Mouse (Mus musculus) liver, embryonic 15.5 days (tissue): Measurements from ENCODE around the gene Atp2b2. TPM values are rescaled to one million over a fixed set of nuclear protein-coding genes. Genes with fewer than 3 reads are reported as not detected.

Experiments
- ATAC-seq: fragments of 200-750 bp; cut with Nextera tagmentation; 2 replicates; pipeline ENCODE4 v1.8.0; 2017; ENCODE audit warnings: moderate number of reproducible peaks, mild to moderate bottlenecking, moderate library complexity; ENCODE audit not compliant: insufficient read depth
- H3K27ac ChIP-seq: fragments of 300-500 bp; sonication (generic); replicated peaks from 2 replicates; pipeline ENCODE4 v1.5.1; 2015; ENCODE audit warnings: mild to moderate bottlenecking, inconsistent platforms
- H3K27me3 ChIP-seq: fragments of 300-500 bp; sonication (generic); 2 replicates; pipeline ENCODE4 v1.6.1; 2015; ENCODE audit warnings: mild to moderate bottlenecking, inconsistent platforms
- H3K36me3 ChIP-seq: fragments of 300-500 bp; sonication (generic); replicated peaks from 2 replicates; pipeline ENCODE4 v1.6.1; 2015; ENCODE audit warnings: moderate library complexity, mild to moderate bottlenecking, inconsistent platforms
- H3K4me1 ChIP-seq: fragments of 300-500 bp; sonication (generic); replicated peaks from 2 replicates; pipeline ENCODE4 v1.6.1; 2015; ENCODE audit warnings: inconsistent platforms
- H3K4me2 ChIP-seq: fragments of 300-500 bp; sonication (generic); 2 replicates; pipeline ENCODE4 v1.6.1; 2015; ENCODE audit warnings: moderate library complexity, mild to moderate bottlenecking, inconsistent platforms
- H3K4me3 ChIP-seq: fragments of 300-500 bp; sonication (generic); replicated peaks from 2 replicates; pipeline ENCODE4 v1.5.1; 2015; ENCODE audit warnings: mild to moderate bottlenecking, inconsistent platforms
- H3K9ac ChIP-seq: fragments of 300-500 bp; sonication (generic); 2 replicates; pipeline ENCODE4 v1.6.1; 2015; ENCODE audit warnings: moderate library complexity, mild to moderate bottlenecking, inconsistent platforms
- H3K9me3 ChIP-seq: fragments of 300-500 bp; sonication (generic); replicated peaks from 2 replicates; pipeline ENCODE4 v1.6.1; 2016; ENCODE audit warnings: inconsistent platforms
- WGBS: fragments of 180-500 bp; shearing (Covaris S2); methylation state at CpG from one replicate; pipeline ENCODE4 v1.1.7; 2015; ENCODE audit warnings: mixed read lengths; ENCODE audit not compliant: insufficient replicate concordance; 5-methylcytosine and 5-hydroxymethylcytosine counted together
- polyA plus RNA-seq: library from polyadenylated mRNA; unstranded; fragments of >200 nt; fragmentation: Nextera tagmentation; extraction: Ambion mirVana; gene quantifications from 2 replicates; pipeline ENCODE4 v1.2.1, GENCODE M21; 2015

Gene Atp2b2
- polyA plus RNA-seq, 1 experiment from 2014 or later: 1.9 TPM

DNA sequence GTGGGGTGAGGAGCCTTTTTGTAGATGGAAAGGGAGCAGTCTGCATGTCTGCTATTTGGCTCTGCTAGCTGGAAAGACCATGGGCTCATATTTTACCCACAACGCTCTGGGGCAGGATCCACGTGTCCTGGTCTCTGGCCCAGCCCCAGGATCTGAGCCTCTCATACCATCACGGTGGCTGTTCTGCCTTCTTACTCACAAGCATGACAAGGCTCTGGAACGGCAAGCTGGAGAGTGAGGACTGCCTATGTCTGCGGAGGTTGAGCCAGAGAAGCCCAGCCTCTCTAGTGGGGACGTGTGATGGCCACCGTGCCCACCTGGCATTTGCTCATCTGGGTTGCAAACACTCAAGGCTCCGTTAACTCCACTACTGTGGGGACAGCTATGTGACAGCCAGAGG, 63.7 kb downstream of the Atp2b2 start:
- Histone ChIP-seq H3K36me3 (no peaks in the 10 kb centered on the region), H3K4me2 (no peak overlapping the region), H3K4me3 (no peak overlapping the region), H3K9me3 (no peaks in the 10 kb centered on the region), H3K27me3 (no peaks in the 10 kb centered on the region), H3K9ac (no peak overlapping the region), H3K27ac (no peak overlapping the region), H3K4me1 (no peaks in the 10 kb centered on the region)
- 63% methylated on average over 8 of the region's 8 CpGs for WGBS
- ATAC-seq: no peak

DNA sequence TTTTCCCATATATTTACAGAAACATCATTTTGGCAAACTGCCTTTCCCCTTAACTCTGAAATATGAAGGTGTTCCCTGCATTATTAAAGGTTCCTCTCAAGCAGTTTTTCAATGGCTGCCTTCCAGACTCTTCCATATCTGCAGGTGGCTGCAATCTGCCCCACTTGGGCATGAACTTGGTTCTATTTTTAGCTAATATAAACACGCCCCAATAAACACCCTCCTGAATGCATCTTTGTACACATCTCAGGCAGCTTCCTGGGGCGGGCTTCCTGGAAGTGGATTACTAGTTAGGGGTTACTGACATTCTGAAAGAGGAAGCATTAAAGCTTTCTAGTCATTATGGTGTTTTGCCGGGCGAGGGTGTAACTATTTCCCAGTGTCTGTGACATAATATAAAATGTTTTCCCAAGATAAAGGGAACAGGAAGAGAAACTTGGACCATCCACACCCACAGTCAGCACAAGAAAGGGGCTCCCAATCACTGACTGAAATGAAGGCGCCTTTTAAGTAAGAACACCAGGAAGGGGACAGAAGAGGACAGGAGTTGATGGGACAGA, 64.2 kb downstream of the Atp2b2 start:
- H3K9ac ChIP-seq: no peak overlapping the region
- H3K4me2 ChIP-seq: no peak overlapping the region
- H3K9me3 ChIP-seq: no peaks in the 10 kb centered on the region
- no peak overlapping the region for H3K4me3 ChIP-seq
- no peaks in the 10 kb centered on the region for H3K27me3 ChIP-seq
- 43% methylated on average over 5 of the region's 5 CpGs for WGBS
- no peaks in the 10 kb centered on the region for H3K36me3 ChIP-seq
- no peak for ATAC-seq
- no peak overlapping the region for H3K27ac ChIP-seq
- no peaks in the 10 kb centered on the region for H3K4me1 ChIP-seq

DNA sequence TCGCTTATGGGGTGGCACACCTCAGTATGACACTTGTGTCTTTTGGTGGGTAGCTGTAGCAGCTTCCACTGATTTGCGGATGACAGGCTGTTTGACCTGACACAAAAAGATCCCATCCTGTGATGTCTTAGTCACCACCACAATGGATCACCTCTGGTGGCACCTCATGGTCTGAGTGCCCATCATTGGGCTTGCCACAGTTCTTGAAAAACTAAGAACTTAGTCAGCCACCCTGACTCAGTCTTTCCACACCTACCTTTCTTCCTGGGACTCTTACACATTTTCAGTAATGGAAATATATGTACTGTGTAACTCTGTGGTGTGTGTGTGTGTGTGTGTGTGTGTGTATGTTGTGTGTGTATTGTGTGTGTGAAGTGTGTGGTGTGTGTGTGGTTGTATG, 71.5 kb downstream of the Atp2b2 start:
- Histone ChIP-seq H3K4me3 (no peak overlapping the region), H3K27me3 (no peaks in the 10 kb centered on the region), H3K9ac (no peak overlapping the region), H3K4me1 (no peaks in the 10 kb centered on the region), H3K27ac (no peak overlapping the region), H3K4me2 (no peak overlapping the region), H3K9me3 (no peaks in the 10 kb centered on the region), H3K36me3 (no peaks in the 10 kb centered on the region)
- 48% methylated on average over 2 of the region's 2 CpGs for WGBS
- no peak for ATAC-seq

DNA sequence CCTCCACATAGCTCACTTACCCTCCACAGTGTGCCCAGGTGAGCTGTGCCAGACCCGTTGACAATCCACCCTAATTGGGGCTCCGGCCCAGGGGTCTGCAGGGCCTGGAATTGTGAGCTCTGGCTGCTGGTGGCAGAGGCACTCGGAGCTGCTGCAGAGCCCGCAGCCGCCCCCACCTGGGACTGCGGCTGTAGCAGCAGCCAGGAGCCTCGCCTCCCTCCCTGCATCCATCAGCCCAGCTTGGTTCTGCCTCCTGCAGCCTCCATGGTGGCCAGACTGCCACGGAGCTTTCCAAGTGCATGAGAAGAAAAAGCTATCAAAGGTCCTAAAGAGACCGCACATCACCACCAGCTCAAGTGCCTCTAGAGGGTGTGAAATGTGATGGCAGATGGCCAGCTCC, 71.9 kb downstream of the Atp2b2 start:
- Histone ChIP-seq H3K27ac (no peak overlapping the region), H3K4me1 (no peaks in the 10 kb centered on the region), H3K4me2 (no peak overlapping the region), H3K36me3 (no peaks in the 10 kb centered on the region), H3K9me3 (no peaks in the 10 kb centered on the region), H3K9ac (no peak overlapping the region), H3K27me3 (no peaks in the 10 kb centered on the region), H3K4me3 (no peak overlapping the region)
- 48% methylated on average over 9 of the region's 9 CpGs for WGBS
- ATAC-seq: no peak

DNA sequence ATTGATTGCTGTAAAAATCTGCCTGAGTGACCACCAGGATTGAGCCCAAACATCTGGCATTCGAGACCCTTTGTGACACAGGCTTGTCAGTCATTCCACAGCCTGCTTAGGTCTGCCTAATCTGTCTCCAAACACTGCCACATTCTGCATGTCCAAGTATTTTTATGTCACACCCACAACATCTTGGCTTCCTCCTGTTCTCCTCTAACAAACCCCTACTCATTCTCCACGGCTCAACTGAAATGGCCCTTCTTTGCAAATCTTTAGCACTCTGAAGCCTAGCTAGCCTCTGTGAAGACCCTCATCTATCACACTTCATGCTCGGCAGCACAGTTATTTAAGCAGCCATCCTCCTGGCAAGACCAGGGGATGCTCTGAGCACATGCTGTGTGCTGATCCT, 72.7 kb downstream of the Atp2b2 start:
- H3K36me3 ChIP-seq: no peaks in the 10 kb centered on the region
- H3K4me3 ChIP-seq: no peak overlapping the region
- H3K4me2 ChIP-seq: no peak overlapping the region
- 36% methylated on average over 3 of the region's 3 CpGs for WGBS
- H3K27ac ChIP-seq: no peak overlapping the region
- H3K4me1 ChIP-seq: no peaks in the 10 kb centered on the region
- no peaks in the 10 kb centered on the region for H3K9me3 ChIP-seq
- no peak for ATAC-seq
- no peaks in the 10 kb centered on the region for H3K27me3 ChIP-seq
- no peak overlapping the region for H3K9ac ChIP-seq

DNA sequence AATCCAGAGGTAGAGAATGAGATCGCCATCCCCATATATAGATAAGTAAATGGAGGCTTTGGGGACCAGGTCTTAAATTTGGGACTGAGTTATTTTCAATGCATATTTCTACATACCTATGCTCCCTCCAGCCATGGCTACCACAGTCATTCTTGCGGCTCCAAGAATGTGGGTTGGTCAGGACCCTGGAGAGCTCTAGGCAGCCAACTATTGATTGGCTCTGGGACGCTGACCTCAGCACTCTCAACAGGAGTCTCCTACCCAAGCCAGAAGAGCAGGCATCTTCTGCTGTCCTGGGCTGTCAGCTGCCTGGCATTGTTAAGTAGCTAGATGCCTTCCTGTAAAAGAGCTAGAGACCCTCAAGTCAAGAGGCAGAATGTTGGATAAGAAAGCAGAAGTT, 79.6 kb downstream of the Atp2b2 start:
- Histone ChIP-seq H3K9ac (no peak overlapping the region), H3K4me2 (no peak overlapping the region), H3K4me3 (no peak overlapping the region), H3K27ac (no peak overlapping the region), H3K9me3 (no peaks in the 10 kb centered on the region), H3K36me3 (no peaks in the 10 kb centered on the region), H3K4me1 (no peaks in the 10 kb centered on the region), H3K27me3 (peaks cover 4% of the 10 kb centered on the region; the same call in 1 of the 2 replicates)
- 8% methylated on average over 3 of the region's 3 CpGs for WGBS
- ATAC-seq: no peak

DNA sequence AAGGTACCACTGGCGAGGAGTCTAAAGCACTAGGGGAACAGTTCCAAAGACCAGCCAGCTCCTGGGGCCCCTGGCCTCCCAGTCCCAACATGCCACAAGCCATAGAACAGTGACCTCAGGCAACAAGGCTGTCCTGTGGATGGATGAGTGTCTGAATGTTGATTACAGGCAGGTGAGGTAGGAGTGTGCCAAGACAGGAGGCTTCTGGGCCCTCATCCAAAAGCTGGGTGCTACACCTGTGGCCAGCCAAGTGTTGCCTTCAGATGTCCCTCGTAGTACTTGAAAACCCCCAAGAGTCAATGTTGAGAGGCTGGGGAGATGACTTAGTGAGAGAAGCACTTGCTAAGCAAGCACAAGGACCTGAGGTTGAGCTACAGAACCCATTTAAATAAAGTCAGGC, 80.8 kb downstream of the Atp2b2 start:
- H3K27me3 ChIP-seq: peaks cover 4% of the 10 kb centered on the region; the same call in 1 of the 2 replicates
- no peak overlapping the region for H3K27ac ChIP-seq
- no peak overlapping the region for H3K9ac ChIP-seq
- 0 out of 2 replicates have a peak, but pooled peaks cover 2% of the 10 kb centered on the region for H3K4me1 ChIP-seq
- no peak overlapping the region for H3K4me2 ChIP-seq
- WGBS: 54% methylated on average over 2 of the region's 2 CpGs
- H3K36me3 ChIP-seq: no peaks in the 10 kb centered on the region
- ATAC-seq: no peak
- no peak overlapping the region for H3K4me3 ChIP-seq
- no peaks in the 10 kb centered on the region for H3K9me3 ChIP-seq

DNA sequence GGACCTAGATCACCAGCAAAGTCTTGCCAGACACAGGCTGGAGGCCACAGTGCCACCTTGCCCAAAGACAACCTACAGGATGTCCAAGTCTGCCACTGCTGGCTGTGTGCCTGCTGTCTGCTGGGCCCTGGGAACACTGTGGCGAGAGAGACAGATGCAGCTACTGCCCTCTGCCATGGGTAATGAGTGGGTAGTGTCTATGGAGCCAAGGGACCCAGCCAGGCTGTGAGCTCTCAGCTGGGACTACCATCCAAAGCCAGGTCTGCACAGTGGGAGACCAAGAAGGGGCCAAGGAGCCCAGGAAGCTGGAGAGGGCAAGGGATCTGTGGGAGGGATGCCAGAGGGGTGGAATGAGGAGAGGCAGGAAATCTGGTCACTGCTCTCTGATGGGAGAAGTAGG, 83.1 kb downstream of the Atp2b2 start:
- no peaks in the 10 kb centered on the region for H3K9me3 ChIP-seq
- 0 out of 2 replicates have a peak, but pooled peaks cover 3% of the 10 kb centered on the region for H3K4me1 ChIP-seq
- H3K4me3 ChIP-seq: no peak overlapping the region
- ATAC-seq: no peak
- H3K27ac ChIP-seq: no peak overlapping the region
- H3K27me3 ChIP-seq: peaks cover 4% of the 10 kb centered on the region; the same call in 1 of the 2 replicates
- no peak overlapping the region for H3K9ac ChIP-seq
- WGBS: 38% methylated on average over 1 of the region's 1 CpGs
- no peaks in the 10 kb centered on the region for H3K36me3 ChIP-seq
- no peak overlapping the region for H3K4me2 ChIP-seq

DNA sequence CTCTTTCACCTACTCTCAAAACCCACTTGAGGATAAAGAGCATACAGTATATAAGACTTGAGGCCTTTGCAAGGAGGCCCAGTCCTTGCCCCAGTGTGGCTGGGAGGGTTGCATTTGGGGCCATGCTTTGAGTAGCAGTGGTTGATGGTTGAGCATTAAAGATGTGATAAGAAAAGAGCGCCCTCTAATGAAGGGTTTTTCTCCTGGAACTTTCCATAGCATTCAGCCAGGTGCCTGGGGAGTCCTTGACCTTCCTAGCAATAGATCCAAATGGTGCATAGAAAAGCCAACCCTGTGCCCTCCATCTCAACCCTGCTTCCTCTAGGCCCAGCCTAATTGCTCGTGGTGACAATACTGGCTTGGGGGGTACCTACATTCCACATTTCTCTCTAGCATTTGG, 83.7 kb downstream of the Atp2b2 start:
- Histone ChIP-seq H3K36me3 (no peaks in the 10 kb centered on the region), H3K4me1 (0 out of 2 replicates have a peak, but pooled peaks cover 3% of the 10 kb centered on the region), H3K4me3 (no peak overlapping the region), H3K27me3 (peaks cover 4% of the 10 kb centered on the region; the same call in 1 of the 2 replicates), H3K9me3 (no peaks in the 10 kb centered on the region), H3K27ac (no peak overlapping the region), H3K9ac (no peak overlapping the region), H3K4me2 (no peak overlapping the region)
- ATAC-seq: no peak
- WGBS: 28% methylated on average over 2 of the region's 2 CpGs

DNA sequence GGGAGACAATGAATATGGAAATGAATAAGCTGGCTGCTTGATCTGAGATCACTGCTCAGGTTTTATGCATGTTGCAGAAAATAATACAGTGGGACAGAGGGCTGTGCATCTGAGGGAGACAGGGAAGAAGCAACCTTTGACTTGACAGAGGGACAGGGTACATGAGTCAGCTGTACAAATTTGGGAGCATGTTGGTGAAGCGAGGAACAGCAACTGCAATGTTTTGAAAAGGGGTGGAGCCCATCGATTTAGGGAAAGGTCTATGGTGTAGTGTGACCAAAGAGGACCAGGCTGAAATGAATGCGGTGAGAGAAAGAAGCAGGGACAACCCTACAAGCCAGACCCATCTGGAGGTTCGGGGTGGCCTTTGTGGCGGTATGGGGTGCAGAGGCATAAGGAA, 84.4 kb downstream of the Atp2b2 start:
- 0 out of 2 replicates have a peak, but pooled peaks cover 3% of the 10 kb centered on the region for H3K4me1 ChIP-seq
- H3K9ac ChIP-seq: no peak overlapping the region
- peaks cover 4% of the 10 kb centered on the region; the same call in 1 of the 2 replicates for H3K27me3 ChIP-seq
- no peak overlapping the region for H3K4me3 ChIP-seq
- H3K27ac ChIP-seq: no peak overlapping the region
- ATAC-seq: no peak
- H3K4me2 ChIP-seq: no peak overlapping the region
- WGBS: 58% methylated on average over 5 of the region's 5 CpGs
- H3K36me3 ChIP-seq: no peaks in the 10 kb centered on the region
- no peaks in the 10 kb centered on the region for H3K9me3 ChIP-seq

DNA sequence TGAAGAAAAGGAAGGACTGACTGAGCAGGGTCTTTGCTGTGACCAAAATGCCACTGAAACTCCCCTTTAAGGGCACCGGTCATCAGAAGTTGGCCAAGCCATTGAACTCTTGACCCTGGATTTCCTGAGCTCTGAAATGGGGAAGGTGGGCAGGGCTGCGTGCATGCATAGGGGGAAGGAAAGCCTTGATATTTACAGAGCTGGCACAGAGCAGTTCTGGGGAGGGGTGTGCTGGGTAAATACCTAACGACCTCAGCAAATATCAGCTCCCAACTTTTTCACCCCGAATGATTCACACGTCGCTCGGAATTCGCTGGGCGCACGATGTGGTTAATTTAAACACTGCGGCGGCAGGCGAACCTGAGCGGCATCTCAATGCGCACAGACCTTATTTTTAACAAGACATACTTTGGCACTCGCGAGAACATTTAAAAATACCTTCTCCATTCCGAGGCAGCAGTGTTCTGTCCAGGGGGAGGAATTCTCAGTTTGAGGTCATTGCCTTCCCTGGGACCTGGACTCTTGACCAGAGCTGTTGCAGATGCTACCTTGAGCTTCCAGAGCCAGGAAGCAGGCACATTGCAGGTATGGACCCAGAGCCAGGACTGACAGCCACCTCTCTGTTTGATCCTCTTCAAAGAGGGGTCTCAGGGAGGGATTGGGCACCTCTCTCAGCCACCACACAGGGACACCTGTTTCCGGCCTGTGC, 85.0 kb downstream of the Atp2b2 start:
- Histone ChIP-seq H3K27me3 (peaks cover 4% of the 10 kb centered on the region; the same call in 1 of the 2 replicates), H3K36me3 (no peaks in the 10 kb centered on the region), H3K4me1 (0 out of 2 replicates have a peak, but pooled peaks cover 3% of the 10 kb centered on the region), H3K9ac (no peak overlapping the region), H3K4me2 (no peak overlapping the region), H3K9me3 (no peaks in the 10 kb centered on the region), H3K4me3 (no peak overlapping the region), H3K27ac (no peak overlapping the region)
- no peak for ATAC-seq
- WGBS: 63% methylated on average over 19 of the region's 19 CpGs
